Mouse (Mus musculus) limb, embryonic 15.5 days (tissue): ENCODE results near the gene Pdap1. TPM values are rescaled to one million over a fixed set of nuclear protein-coding genes. Genes with fewer than 3 reads are reported as not detected.

Experiments used
- polyA plus RNA-seq: library from polyadenylated mRNA; unstranded; fragments of >200 nt; fragmentation: Nextera tagmentation; extraction: Ambion mirVana; gene quantifications from 2 replicates; pipeline ENCODE4 v1.2.1, GENCODE M21; 2015

Pdap1 gene
- polyA plus RNA-seq, 1 experiment from 2014 or later, result 95.1 TPM

Other genes with a start within 250 kb of the Pdap1 start
- gene Smurf1, start 174.4 kb downstream of the Pdap1 start, polyA plus RNA-seq, result 16.3 and 18.3 TPM in 2 replicates
- gene Gm4871, start 107.5 kb downstream of the Pdap1 start, polyA plus RNA-seq, result not detected in 2 replicates
- not detected in 2 replicates for gene 1700018F24Rik, start 97.2 kb downstream of the Pdap1 start, polyA plus RNA-seq
- 143 and 147 TPM in 2 replicates for gene Arpc1a, start 56.4 kb downstream of the Pdap1 start, polyA plus RNA-seq
- gene Kpna7, start 56.2 kb downstream of the Pdap1 start, polyA plus RNA-seq, result not detected in 2 replicates
- 389 and 480 TPM in 2 replicates for gene Arpc1b, start 26.0 kb downstream of the Pdap1 start, polyA plus RNA-seq
- gene Bud31, start 124 bp upstream of the Pdap1 start, polyA plus RNA-seq, result 168 and 184 TPM in 2 replicates
- gene Ptcd1, start 26.9 kb upstream of the Pdap1 start, polyA plus RNA-seq, result 17.2 TPM in 2 replicates
- gene Cpsf4, start 27.0 kb upstream of the Pdap1 start, polyA plus RNA-seq, result 40.7 and 40.8 TPM in 2 replicates
- 590 and 623 TPM in 2 replicates for gene Atp5j2, start 51.8 kb upstream of the Pdap1 start, polyA plus RNA-seq
- 11.1 and 11.7 TPM in 2 replicates for gene Zkscan14, start 61.6 kb upstream of the Pdap1 start, polyA plus RNA-seq
- gene Zkscan5, start 64.3 kb upstream of the Pdap1 start, polyA plus RNA-seq, result 13.3 and 13.6 TPM in 2 replicates
- 32.3 and 33.2 TPM in 2 replicates for gene Zfp655, start 91.5 kb upstream of the Pdap1 start, polyA plus RNA-seq
- 0.25 and 0.92 TPM in 2 replicates for gene Zscan25, start 140.3 kb upstream of the Pdap1 start, polyA plus RNA-seq
- gene Cyp3a57, start 205.0 kb upstream of the Pdap1 start, polyA plus RNA-seq, result not detected in 2 replicates